Mouse (Mus musculus) effector memory CD4-positive, alpha-beta T cell, adult 5 months (primary cell): ENCODE results near the gene Acyp2. TPM values are rescaled to one million over a fixed set of nuclear protein-coding genes. Genes with fewer than 3 reads are reported as not detected.

Experiments
- polyA plus RNA-seq: library from polyadenylated mRNA; unstranded; fragments of 100-300 nt; shearing (Covaris generic); gene quantifications from one replicate; pipeline ENCODE4 v1.2.1, GENCODE M21; 2017

Acyp2 gene
- polyA plus RNA-seq: 0.74 TPM

DNA sequence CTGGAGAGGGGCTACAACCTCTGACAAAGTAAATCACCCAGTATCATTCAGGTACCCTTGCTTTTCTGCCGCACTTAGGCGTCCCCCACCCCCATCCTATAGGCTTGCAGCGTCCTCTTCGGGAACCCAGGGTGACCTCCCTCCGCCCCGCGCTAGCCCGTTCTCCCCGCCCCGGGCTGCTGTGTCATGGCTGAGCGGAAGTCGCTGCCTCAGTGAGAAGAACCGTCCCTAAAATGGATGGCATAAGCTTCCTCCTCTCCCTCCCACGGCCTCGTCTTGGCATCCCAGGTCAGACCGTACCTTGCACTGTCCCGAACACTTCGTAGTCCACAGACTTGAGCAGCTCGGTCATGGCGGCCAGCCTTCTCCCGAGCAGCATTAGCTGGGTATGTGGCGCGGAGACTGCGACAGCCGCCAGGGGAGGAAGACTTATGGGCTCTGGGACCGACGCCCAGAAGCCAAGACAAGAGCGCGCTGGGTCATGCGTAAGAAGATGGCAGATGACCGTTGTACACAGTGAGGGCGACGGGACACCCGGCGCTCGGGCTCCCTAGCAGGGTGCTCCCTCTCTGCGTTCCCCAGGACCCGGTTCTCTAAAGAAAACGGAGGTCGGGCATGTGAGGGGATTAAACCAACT lies at the start of gene Acyp2:
Gene Acyp2, minus strand, starts transcription at position 587 of the 637 bp plus-strand sequence.

DNA sequence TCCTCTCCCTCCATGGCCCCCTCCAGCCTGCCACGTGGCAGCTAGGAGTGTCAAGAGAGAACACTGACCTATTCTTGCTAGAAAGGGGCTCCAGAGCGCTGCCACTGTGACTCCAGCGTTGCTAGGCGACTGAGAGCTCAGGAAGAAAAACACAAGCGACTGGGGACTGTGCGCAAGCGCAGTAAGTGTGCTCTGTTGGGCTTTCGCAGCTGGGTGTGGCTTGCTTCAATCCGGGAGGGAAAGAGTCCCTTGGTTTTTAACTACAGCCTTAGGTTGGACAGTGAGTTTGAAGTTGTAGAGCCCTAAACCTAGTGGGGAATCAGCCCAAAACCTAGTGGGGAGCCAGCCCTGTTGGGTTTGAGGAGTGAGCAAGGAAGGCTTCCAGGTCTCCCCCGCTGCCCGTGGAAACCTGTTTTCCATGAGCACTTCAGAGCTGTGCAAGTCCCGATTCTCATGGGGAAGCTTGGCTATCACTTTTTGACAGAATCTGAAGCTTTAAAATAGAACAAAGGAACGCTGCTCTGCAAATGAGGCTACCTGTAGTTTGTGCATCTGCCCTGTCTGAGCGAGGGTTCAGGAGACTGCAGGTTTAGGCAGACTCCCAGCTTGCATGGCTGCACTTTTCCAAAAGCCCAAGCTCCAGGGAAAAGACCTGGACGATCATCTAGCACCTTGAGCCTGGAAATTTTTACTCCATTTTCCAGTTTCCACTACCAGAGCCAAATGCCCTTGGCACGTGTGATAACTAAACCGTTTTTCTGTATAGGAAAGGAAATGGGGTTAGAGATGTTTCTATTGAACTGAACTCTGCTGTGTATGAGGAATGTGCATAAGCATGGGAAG lies 177.4 kb downstream of the Acyp2 start, which contains the start of gene 4930505A04Rik:
Gene 4930505A04Rik, minus strand, starts transcription at position 77 of the 843 bp plus-strand sequence.

Other genes starting within 250 kb of the Acyp2 start
- gene 4930505A04Rik, start 177.8 kb downstream of the Acyp2 start, polyA plus RNA-seq: not detected
- 19.3 TPM for gene Psme4, start 122.1 kb upstream of the Acyp2 start, polyA plus RNA-seq
- gene Gpr75, start 235.8 kb upstream of the Acyp2 start, polyA plus RNA-seq: not detected
- gene Asb3, start 235.8 kb upstream of the Acyp2 start, polyA plus RNA-seq: 45.7 TPM